Mouse (Mus musculus) embryonic facial prominence, embryonic 14.5 days (tissue): ENCODE results near the gene C1qtnf4. TPM values are rescaled to one million over a fixed set of nuclear protein-coding genes. Genes with fewer than 3 reads are reported as not detected.

ENCODE experiments used
- ATAC-seq: fragments of 200-750 bp; cut with Nextera tagmentation; 2 replicates; pipeline ENCODE4 v1.8.0; 2017; ENCODE audit warnings: low read depth, moderate number of reproducible peaks, moderate TSS enrichment
- DNase-seq: peaks from one replicate; pipeline ENCODE4 v3.0.0-alpha.2; 2015; ENCODE audit warnings: low spot score
- H3K27ac ChIP-seq: fragments of 300-500 bp; sonication (generic); replicated peaks from 2 replicates; pipeline ENCODE4 v1.5.1; 2014; ENCODE audit warnings: low read depth, mild to moderate bottlenecking, low read length, moderate library complexity
- H3K27me3 ChIP-seq: fragments of 300-500 bp; sonication (generic); replicated peaks from 2 replicates; pipeline ENCODE4 v1.6.1; 2014; ENCODE audit warnings: low read length; ENCODE audit not compliant: control insufficient read depth, insufficient read depth
- H3K36me3 ChIP-seq: fragments of 300-500 bp; sonication (generic); 2 replicates; pipeline ENCODE4 v1.6.1; 2014; ENCODE audit warnings: low read length, mixed read lengths; ENCODE audit not compliant: control insufficient read depth, insufficient read depth
- H3K4me1 ChIP-seq: fragments of 300-500 bp; sonication (generic); 2 replicates; pipeline ENCODE4 v1.6.1; 2014; ENCODE audit warnings: antibody characterized with exemption, low read length; ENCODE audit not compliant: control insufficient read depth, insufficient read depth
- H3K4me2 ChIP-seq: fragments of 300-500 bp; sonication (generic); 2 replicates; pipeline ENCODE4 v1.6.1; 2014; ENCODE audit warnings: low read depth, mild to moderate bottlenecking, low read length, moderate library complexity, mixed read lengths
- H3K4me3 ChIP-seq: fragments of 300-500 bp; sonication (generic); 2 replicates; pipeline ENCODE4 v1.5.1; 2014; ENCODE audit warnings: low read depth, mild to moderate bottlenecking, low read length
- H3K9ac ChIP-seq: fragments of 300-500 bp; sonication (generic); 2 replicates; pipeline ENCODE4 v1.6.1; 2014; ENCODE audit warnings: low read depth, mild to moderate bottlenecking, low read length, moderate library complexity, mixed read lengths
- H3K9me3 ChIP-seq: fragments of 300-500 bp; sonication (generic); 2 replicates; pipeline ENCODE4 v1.6.1; 2016; ENCODE audit warnings: low read length; ENCODE audit not compliant: control insufficient read depth
- WGBS: fragments of 180-500 bp; shearing (Covaris S2); extraction: QIAGEN DNeasy Blood & Tissue Kit; methylation state at CpG from one replicate; pipeline ENCODE4 v1.1.7; 2014; 5-methylcytosine and 5-hydroxymethylcytosine counted together
- polyA plus RNA-seq: library from polyadenylated mRNA; unstranded; fragments of >200 nt; fragmentation: Nextera tagmentation; extraction: Ambion mirVana; gene quantifications from 2 replicates; pipeline ENCODE4 v1.2.1, GENCODE M21; 2014

C1qtnf4 gene
- polyA plus RNA-seq, 1 experiment from 2014 or later: 19.9 TPM

DNA sequence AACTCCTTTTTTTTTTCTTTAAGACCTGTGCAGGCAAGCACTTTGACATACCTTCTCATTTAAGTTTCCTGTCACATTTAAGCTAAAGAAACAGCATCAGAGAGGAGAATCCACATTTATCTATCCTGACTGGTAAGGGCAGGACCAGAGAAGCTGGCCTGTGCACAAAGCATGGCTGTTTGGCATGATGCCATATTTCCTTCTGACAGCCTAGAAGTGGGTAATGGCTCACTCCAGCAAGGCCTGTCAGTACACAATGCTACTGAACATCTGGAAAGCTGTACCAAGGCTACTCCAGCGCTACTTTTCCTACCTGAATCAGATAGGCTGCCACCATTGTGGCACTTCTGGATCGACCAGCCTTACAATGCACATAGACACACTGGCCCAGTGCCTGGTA lies 28.0 kb downstream of the C1qtnf4 start:
- H3K9me3 ChIP-seq: no peaks in the 10 kb centered on the region
- H3K27me3 ChIP-seq: no peaks in the 10 kb centered on the region
- ATAC-seq: no peak
- peak; percentile 68 for DNase-seq
- H3K36me3 ChIP-seq: peaks cover 59% of the 10 kb centered on the region
- no peak overlapping the region for H3K9ac ChIP-seq
- no peak overlapping the region for H3K27ac ChIP-seq
- H3K4me3 ChIP-seq: no peak overlapping the region
- no peak overlapping the region for H3K4me2 ChIP-seq
- peaks cover 19% of the 10 kb centered on the region for H3K4me1 ChIP-seq
- 70% methylated on average over 2 of the region's 2 CpGs for WGBS

DNA sequence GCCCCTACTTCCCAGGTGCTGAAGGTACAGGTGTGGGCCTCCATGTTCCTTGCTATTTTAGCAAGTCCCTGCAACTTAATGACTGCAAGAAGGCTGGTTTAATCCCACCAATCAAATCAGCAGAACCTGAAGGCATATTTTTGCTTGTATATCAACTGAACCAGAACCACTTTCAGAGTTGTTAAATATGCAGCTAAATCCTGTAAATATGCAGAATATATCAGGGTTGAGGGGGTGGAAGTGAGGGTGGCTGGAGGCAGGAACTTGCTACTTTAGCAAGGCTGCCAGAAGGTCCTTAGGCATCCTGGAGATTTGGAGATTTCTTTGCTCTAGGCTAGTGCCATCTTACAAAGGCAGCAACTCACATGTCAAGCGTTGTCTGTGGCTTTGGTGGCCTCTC lies 29.9 kb downstream of the C1qtnf4 start:
- peak overlapping the region; percentile 88 for H3K4me2 ChIP-seq
- peak overlapping the region; percentile 98; the same call in 1 of the 2 replicates for H3K9ac ChIP-seq

DNA sequence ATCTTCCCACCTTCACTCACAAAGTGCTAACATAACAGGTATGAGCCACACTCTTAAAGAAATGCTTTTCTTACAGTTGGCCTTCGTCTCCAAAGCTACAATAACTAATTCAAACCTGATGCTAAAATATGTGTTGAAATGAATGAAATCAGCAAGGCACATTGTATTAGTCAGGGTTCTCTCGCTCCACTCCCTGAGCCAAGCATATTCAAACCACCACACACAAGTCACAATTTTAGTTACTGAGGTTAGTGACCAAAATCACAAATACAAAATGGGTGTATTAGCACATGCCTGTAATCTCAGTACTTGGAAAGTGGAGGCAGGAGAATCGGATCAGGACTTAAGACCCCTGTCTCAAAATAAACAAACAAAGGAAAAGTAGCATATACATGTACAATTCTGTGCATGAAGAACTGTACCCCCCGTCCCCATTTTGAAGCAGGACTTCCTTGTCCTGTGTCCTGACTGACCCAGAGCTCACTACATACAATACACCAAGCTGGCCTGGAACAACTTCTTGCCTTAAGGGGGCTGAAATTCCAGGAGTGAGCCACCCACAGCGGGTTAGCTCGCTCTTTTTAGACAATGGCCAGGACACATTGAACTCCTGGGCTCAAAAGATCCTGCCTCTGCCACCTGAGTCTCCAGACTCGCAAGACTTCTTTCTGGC lies 31.0 kb downstream of the C1qtnf4 start:
- H3K4me2 ChIP-seq: peak overlapping the region; percentile 88
- H3K9me3 ChIP-seq: no peaks in the 10 kb centered on the region
- 0 out of 2 replicates have a peak, but pooled peaks have one; percentile 27 for ATAC-seq
- peaks cover 29% of the 10 kb centered on the region for H3K36me3 ChIP-seq
- peak overlapping the region; percentile 98 for H3K9ac ChIP-seq
- no peaks in the 10 kb centered on the region for H3K27me3 ChIP-seq
- H3K4me1 ChIP-seq: peaks cover 19% of the 10 kb centered on the region
- 16% methylated on average over 7 of the region's 7 CpGs for WGBS
- H3K4me3 ChIP-seq: peak overlapping the region; percentile 72
- DNase-seq: peak; percentile 38
- peak overlapping the region; percentile 97 for H3K27ac ChIP-seq

More for the DNA sequence above, 29.9 kb downstream of the C1qtnf4 start:
- H3K27me3 ChIP-seq: no peaks in the 10 kb centered on the region
- no peak overlapping the region for H3K4me3 ChIP-seq
- H3K27ac ChIP-seq: no peak overlapping the region
- peaks cover 41% of the 10 kb centered on the region for H3K36me3 ChIP-seq
- H3K9me3 ChIP-seq: no peaks in the 10 kb centered on the region
- no peak for DNase-seq
- WGBS: 57% methylated on average over 1 of the region's 1 CpGs
- peaks cover 19% of the 10 kb centered on the region for H3K4me1 ChIP-seq
- ATAC-seq: no peak

DNA sequence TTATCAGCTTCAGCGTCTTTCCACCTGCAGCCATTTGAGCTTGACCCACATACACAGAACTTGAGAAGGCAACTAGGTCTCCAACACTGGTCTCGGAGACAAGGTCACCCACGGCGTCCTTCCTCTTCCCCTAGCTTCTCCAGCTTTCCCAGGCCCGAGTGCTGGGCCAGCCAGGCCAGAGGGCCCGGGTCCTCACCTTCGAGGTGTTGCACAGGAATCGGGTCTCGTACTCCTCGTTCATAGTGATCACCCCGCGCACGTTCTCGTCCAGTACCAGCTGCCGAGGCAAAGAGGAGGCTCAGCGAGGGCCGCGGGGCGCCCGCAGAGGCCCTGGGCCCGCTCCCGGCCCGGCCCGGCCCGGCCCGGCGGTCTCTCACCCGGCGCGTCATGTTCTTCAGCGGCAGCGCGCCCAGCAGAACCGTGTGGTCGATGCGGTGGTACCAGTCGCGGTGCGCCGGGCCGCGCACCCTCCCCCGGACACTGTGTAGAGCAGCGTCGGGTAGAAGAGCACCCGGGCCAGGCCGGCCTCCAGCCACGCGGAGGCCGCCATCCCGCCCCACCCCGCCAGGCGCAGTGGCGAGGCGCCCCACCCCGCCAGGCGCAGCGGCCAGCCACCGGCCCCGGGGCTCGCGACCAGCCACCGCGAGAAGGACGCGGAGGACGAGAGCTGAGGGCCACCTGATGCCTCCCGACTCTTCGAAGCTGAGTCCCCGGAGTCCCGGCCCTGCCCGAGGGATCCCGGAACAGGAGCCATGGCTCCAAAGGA lies 31.8 kb downstream of the C1qtnf4 start:
- Histone ChIP-seq H3K4me2 (peak overlapping the region; percentile 88), H3K4me3 (peak overlapping the region; percentile 72), H3K27me3 (no peaks in the 10 kb centered on the region), H3K9ac (peak overlapping the region; percentile 98), H3K36me3 (peaks cover 24% of the 10 kb centered on the region), H3K27ac (peak overlapping the region; percentile 97), H3K4me1 (peaks cover 19% of the 10 kb centered on the region), H3K9me3 (no peaks in the 10 kb centered on the region)
- ATAC-seq (peak; percentile 87), DNase-seq (peak; percentile 55)
- WGBS: 0% methylated on average over 15 of the region's 73 CpGs

DNA sequence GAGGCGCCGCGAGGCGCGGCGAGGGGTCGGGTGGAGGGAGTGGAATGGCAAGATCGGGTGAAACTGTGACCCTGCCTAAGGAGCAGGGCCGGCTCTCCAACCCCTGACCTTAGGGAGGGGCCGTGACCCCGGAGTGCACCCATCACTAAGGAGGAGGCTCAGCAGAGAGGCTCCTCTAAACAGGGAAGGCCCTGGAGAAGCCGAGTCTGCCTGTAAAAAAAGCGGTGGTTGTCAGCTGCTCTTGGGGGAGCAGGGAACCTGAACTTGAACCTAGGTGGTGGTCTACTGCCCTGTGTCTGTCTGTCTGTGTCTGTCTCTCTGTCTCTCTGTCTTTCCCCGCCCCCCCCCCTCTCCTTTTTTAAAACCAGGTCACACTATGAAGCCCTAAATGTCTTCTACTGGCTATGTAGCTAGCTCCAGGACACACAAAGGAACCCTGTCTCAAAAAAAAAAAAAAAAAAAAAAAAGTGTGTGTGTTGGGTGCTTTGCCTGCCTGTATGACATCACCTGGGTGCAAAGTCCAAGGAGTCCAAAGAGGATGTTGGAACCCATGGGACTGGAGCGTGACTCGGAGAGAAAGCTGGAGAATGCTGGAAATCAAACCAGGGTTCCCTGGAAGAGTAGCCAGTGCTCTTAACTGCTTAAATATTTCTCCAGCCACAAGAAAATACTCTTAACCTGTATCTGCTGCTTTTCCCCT lies 32.5 kb downstream of the C1qtnf4 start:
- Histone ChIP-seq H3K9me3 (no peaks in the 10 kb centered on the region), H3K4me1 (peaks cover 19% of the 10 kb centered on the region), H3K36me3 (peaks cover 16% of the 10 kb centered on the region), H3K4me2 (peak overlapping the region; percentile 88), H3K4me3 (peak overlapping the region; percentile 72), H3K27me3 (no peaks in the 10 kb centered on the region), H3K9ac (peak overlapping the region; percentile 98), H3K27ac (peak overlapping the region; percentile 97)
- peak; percentile 45 for DNase-seq
- WGBS: 18% methylated on average over 9 of the region's 16 CpGs
- peak; percentile 55 for ATAC-seq

DNA sequence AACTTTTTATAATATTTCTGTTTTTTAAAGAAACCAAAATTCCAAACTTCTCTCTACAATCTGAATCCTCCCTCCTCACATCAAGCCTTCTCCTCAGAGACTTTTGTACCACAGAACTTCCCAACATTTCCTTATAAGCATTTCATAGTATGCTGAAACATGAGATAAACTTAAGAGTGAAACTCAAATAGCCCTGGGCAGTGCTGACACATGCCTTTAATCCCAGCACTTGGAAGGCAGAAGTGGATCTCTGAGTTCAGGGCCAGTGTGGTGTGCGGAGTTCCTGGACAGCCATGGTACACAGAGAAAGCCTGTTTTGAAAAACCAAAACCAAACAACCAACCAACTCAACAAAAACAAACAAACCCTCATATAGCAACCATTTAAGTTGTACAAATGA lies 35.5 kb downstream of the C1qtnf4 start:
- no peak overlapping the region for H3K4me3 ChIP-seq
- no peaks in the 10 kb centered on the region for H3K27me3 ChIP-seq
- WGBS: 49% methylated on average over 1 of the region's 1 CpGs
- no peak for ATAC-seq
- no peak overlapping the region for H3K9ac ChIP-seq
- H3K4me1 ChIP-seq: peaks cover 9% of the 10 kb centered on the region
- no peaks in the 10 kb centered on the region for H3K9me3 ChIP-seq
- H3K27ac ChIP-seq: peak overlapping the region; percentile 48; the same call in 1 of the 2 replicates
- peak; percentile 53 for DNase-seq
- no peak overlapping the region for H3K4me2 ChIP-seq
- H3K36me3 ChIP-seq: no peaks in the 10 kb centered on the region

DNA sequence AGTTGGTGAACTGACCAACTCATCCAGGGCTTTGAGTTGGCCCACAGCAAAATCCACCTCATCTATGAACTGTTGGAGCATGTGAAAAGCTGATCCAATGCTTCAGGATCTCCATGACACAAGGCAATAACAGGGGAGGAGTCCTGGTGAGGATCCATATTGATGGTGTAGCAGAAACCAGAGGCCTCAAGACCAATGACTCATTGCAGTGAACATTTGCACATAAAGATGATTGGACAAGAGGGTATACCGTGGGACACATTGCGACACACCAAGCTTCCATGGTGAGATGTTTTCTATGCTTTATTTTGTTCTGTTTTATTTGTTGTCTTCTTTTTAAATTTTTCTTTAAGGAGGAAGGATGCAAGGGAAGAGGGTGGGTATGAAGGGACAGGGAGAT lies 37.0 kb downstream of the C1qtnf4 start:
- Histone ChIP-seq H3K4me3 (no peak overlapping the region), H3K36me3 (no peaks in the 10 kb centered on the region), H3K9ac (no peak overlapping the region), H3K4me2 (no peak overlapping the region), H3K4me1 (peaks cover 4% of the 10 kb centered on the region), H3K27ac (no peak overlapping the region), H3K9me3 (no peaks in the 10 kb centered on the region), H3K27me3 (no peaks in the 10 kb centered on the region)
- WGBS: 92% methylated on average over 2 of the region's 2 CpGs
- no peak for ATAC-seq
- no peak for DNase-seq

DNA sequence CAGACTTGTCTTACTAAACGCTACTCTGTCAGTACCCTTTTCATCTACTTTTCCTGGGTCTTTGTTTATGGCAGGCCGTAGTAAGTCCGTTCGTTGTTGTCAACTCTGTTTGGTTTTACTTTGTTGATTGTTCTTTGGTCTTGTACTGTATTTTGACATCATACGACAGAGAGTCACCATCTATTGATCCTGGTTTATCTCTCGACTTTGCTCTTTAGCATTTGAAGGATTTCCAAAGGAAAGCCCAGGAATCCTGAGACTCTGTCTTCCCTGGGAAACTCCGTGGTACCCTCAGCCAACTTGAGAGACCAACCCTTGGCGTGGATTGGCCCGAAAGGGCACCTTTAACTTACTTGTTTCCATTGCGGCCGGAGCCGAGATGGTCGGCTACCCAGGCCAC lies 42.9 kb downstream of the C1qtnf4 start:
- ATAC-seq (no peak), DNase-seq (no peak)
- H3K36me3 ChIP-seq: no peaks in the 10 kb centered on the region
- no peaks in the 10 kb centered on the region for H3K4me1 ChIP-seq
- no peak overlapping the region for H3K9ac ChIP-seq
- H3K4me2 ChIP-seq: no peak overlapping the region
- WGBS: 87% methylated on average over 13 of the region's 13 CpGs
- no peaks in the 10 kb centered on the region for H3K9me3 ChIP-seq
- no peak overlapping the region for H3K27ac ChIP-seq
- H3K4me3 ChIP-seq: no peak overlapping the region
- no peaks in the 10 kb centered on the region for H3K27me3 ChIP-seq
